Mouse (Mus musculus) NIH3T3 (cell line): ENCODE results near the gene Amfr.

Source experiments
- DNase-seq: peaks from one replicate; pipeline ENCODE4 v3.0.0-alpha.2; 2012; ENCODE audit warnings: low read depth

The Amfr gene

GRCm38 (mm10) chr8:93981679-93982215 lies 30.9 kb downstream of the Amfr start:
- DNase-seq, result no peak

- DNase-seq, result no peak
Measured at GRCm38 (mm10) chr8:93980141-93980540, 32.5 kb downstream of the Amfr start.

GRCm38 (mm10) chr8:93976446-93977211 lies 36.0 kb downstream of the Amfr start:
- DNase-seq, result no peak

GRCm38 (mm10) chr8:93975358-93975757 lies 37.3 kb downstream of the Amfr start:
- DNase-seq, result no peak

GRCm38 (mm10) chr8:93974602-93975186 lies 37.9 kb downstream of the Amfr start:
- DNase-seq, result no peak

GRCm38 (mm10) chr8:93973831-93974375 lies 38.7 kb downstream of the Amfr start:
- no peak for DNase-seq

- DNase-seq, result no peak
Measured at GRCm38 (mm10) chr8:93972971-93973734, 39.5 kb downstream of the Amfr start.

- DNase-seq, result no peak
Measured at GRCm38 (mm10) chr8:93972211-93972610, 40.4 kb downstream of the Amfr start.

GRCm38 (mm10) chr8:93971451-93971850 lies 41.2 kb downstream of the Amfr start:
- DNase-seq, result no peak

GRCm38 (mm10) chr8:93969626-93970340 lies 42.9 kb downstream of the Amfr start:
- DNase-seq, result peak; percentile 22

GRCm38 (mm10) chr8:93968293-93968692 lies 44.3 kb downstream of the Amfr start:
- DNase-seq, result no peak

- no peak for DNase-seq
Measured at GRCm38 (mm10) chr8:93960909-93961308, 51.7 kb downstream of the Amfr start.

- no peak for DNase-seq
Measured at GRCm38 (mm10) chr8:93958402-93958801, 54.2 kb downstream of the Amfr start.

GRCm38 (mm10) chr8:93952511-93952910 lies 60.1 kb downstream of the Amfr start:
- no peak for DNase-seq

- no peak for DNase-seq
Measured at GRCm38 (mm10) chr8:93950133-93950532, 62.5 kb downstream of the Amfr start.

- DNase-seq, result peak; percentile 38
Measured at GRCm38 (mm10) chr8:93946397-93946796, 66.2 kb downstream of the Amfr start.

- no peak for DNase-seq
Measured at GRCm38 (mm10) chr8:93945781-93946180, 66.9 kb downstream of the Amfr start.

- no peak for DNase-seq
Measured at GRCm38 (mm10) chr8:93941636-93942054, 71.0 kb downstream of the Amfr start.

- DNase-seq, result peak; percentile 28
Measured at GRCm38 (mm10) chr8:93940542-93941423, 71.9 kb downstream of the Amfr start.

- DNase-seq, result no peak
Measured at GRCm38 (mm10) chr8:93938193-93938592, 74.4 kb downstream of the Amfr start.

- DNase-seq, result no peak
Measured at GRCm38 (mm10) chr8:93933288-93933687, 79.4 kb downstream of the Amfr start.
